Mouse (Mus musculus): ENCODE measurements around the gene Adrm1. TPM values are rescaled to one million over a fixed set of nuclear protein-coding genes. Genes with fewer than 3 reads are reported as not detected.
A peak's percentile ranks its signal among the peaks of the same experiment; 100 is the strongest.
"Not testable (repeated sequence)": the region's sequence is repeated elsewhere in the genome, so short reads cannot be mapped to it uniquely, and the experiment has no call there.

Adrm1 gene
- polyA plus RNA-seq, 1 experiment: 107 TPM

DNA sequence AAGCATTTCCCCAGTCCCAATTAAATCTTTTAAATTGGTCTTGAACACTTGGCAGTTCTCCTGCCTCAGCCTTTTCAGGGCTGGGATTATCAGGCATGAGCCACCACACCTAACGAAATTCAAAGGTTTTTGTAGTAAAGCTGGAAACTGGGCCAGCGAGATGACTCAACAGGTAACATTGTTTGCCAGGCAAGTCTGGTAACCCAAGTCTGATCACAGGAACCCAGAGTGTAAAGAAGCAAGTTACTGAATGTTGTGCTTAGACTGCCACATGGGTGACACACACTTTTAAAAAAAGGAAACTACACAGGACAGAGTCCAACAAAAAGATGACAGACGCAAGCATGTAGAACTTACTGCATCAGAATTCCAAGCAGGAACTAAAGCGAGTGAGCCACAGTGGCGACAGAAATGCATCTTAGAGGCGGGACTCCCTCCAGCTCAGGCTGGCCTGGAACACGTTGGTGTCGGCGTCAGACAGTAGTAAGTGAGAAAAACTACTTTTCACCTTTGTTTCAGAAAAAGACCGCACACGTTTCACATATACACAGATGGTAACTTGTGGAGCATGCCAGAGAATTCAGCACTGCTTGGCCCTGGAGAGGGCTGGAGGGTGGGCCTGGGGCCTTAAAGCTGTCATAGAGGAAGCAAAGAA lies 1.0 kb upstream of the Adrm1 start:
- no peaks in the 10 kb centered on the region; the same call in 1 of the 2 replicates for H3K36me3 ChIP-seq (ENCODE audit: control insufficient read depth, insufficient read depth, low read length)
- peak overlapping the region; percentile 86 for H3K27ac ChIP-seq (ENCODE audit: control insufficient read depth, insufficient read depth, low read depth, low read length)
- H3K27me3 ChIP-seq (ENCODE audit: control insufficient read depth, insufficient read depth, low read length): no peaks in the 10 kb centered on the region
- peak overlapping the region; percentile 93 for H3K4me3 ChIP-seq (ENCODE audit: control insufficient read depth, low read depth, low read length)
- peaks cover 13% of the 10 kb centered on the region for H3K4me1 ChIP-seq (ENCODE audit: control insufficient read depth, insufficient read depth, low read length)
- TF ChIP-seq POLR2A (IDR thresholded peaks at IDR 0.05; ENCODE audit: control insufficient read depth, low read depth, low read length) (0 out of 2 replicates have a peak, but pooled peaks have one; percentile 9), CTCF (IDR thresholded peaks at IDR 0.05; ENCODE audit: control insufficient read depth, insufficient read depth, insufficient replicate concordance, low read depth, low read length) (no peak)

- TF ChIP-seq CTCF (IDR thresholded peaks at IDR 0.05; ENCODE audit: control insufficient read depth, insufficient read depth, insufficient replicate concordance, low read depth, low read length) (no peak), POLR2A (IDR thresholded peaks at IDR 0.05; ENCODE audit: control insufficient read depth, low read depth, low read length) (peak; percentile 50)
- Histone ChIP-seq H3K4me1 (ENCODE audit: control insufficient read depth, insufficient read depth, low read length) (peaks cover 13% of the 10 kb centered on the region), H3K27me3 (ENCODE audit: control insufficient read depth, insufficient read depth, low read length) (no peaks in the 10 kb centered on the region), H3K36me3 (ENCODE audit: control insufficient read depth, insufficient read depth, low read length) (no peaks in the 10 kb centered on the region; the same call in 1 of the 2 replicates), H3K27ac (ENCODE audit: control insufficient read depth, insufficient read depth, low read depth, low read length) (peak overlapping the region; percentile 88), H3K4me3 (ENCODE audit: control insufficient read depth, low read depth, low read length) (peak overlapping the region; percentile 93)
These were observed 311 bp downstream of the Adrm1 start for GRCm38 (mm10) chr2:180171522-180172070.

DNA sequence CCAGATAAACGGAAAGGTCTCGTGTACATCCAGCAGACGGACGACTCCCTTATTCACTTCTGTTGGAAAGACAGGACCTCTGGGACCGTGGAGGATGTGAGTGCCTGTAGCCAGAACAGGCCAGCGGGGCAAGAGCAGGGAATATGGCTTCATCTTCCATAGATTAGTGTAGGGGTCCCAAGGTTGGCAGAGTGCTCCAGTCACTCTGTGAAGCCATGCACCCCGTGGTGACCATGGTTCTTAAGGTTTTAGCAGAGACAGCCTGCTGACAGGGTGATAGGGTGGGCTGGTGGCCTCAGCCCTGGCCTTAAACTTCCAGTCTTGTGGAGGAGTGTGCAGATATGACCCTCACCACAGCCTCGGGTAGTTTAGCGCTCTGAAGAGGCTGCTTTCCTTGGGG lies 867 bp downstream of the Adrm1 start:
- peaks cover 13% of the 10 kb centered on the region for H3K4me1 ChIP-seq (ENCODE audit: control insufficient read depth, insufficient read depth, low read length)
- peak overlapping the region; percentile 8 for H3K27ac ChIP-seq (ENCODE audit: control insufficient read depth, insufficient read depth, low read depth, low read length)
- H3K36me3 ChIP-seq (ENCODE audit: control insufficient read depth, insufficient read depth, low read length): no peaks in the 10 kb centered on the region; the same call in 1 of the 2 replicates
- no peak for TF ChIP-seq POLR2A (IDR thresholded peaks at IDR 0.05; ENCODE audit: control insufficient read depth, low read depth, low read length)
- TF ChIP-seq CTCF (IDR thresholded peaks at IDR 0.05; ENCODE audit: control insufficient read depth, insufficient read depth, insufficient replicate concordance, low read depth, low read length): no peak
- H3K27me3 ChIP-seq (ENCODE audit: control insufficient read depth, insufficient read depth, low read length): no peaks in the 10 kb centered on the region
- peak overlapping the region; percentile 93 for H3K4me3 ChIP-seq (ENCODE audit: control insufficient read depth, low read depth, low read length)

DNA sequence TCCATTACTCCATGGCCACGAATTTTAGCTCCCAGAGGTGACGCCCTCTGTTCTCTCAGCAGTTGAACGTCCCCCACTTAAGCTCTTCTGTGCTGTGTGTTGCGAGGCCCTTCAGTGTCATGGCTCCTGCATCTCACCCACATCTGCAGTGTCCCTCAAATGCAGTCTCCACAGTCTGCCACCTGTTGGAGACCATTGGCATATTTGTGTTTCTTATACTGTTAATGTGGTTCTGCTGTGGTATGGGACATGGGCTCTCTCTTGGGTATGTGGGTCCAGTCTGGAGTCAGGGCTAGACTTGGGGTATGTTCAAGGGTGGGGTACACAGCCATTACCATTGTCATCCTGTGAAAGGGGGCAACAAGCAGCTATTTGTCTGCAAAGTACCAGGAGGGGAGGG lies 1.9 kb downstream of the Adrm1 start:
- H3K4me1 ChIP-seq (ENCODE audit: control insufficient read depth, insufficient read depth, low read length): peaks cover 13% of the 10 kb centered on the region
- peak overlapping the region; percentile 93 for H3K4me3 ChIP-seq (ENCODE audit: control insufficient read depth, low read depth, low read length)
- no peaks in the 10 kb centered on the region; the same call in 1 of the 2 replicates for H3K36me3 ChIP-seq (ENCODE audit: control insufficient read depth, insufficient read depth, low read length)
- 0 out of 2 replicates have a peak, but pooled peaks have one; percentile 13 for TF ChIP-seq CTCF (IDR thresholded peaks at IDR 0.05; ENCODE audit: control insufficient read depth, insufficient read depth, insufficient replicate concordance, low read depth, low read length)
- no peak for TF ChIP-seq POLR2A (IDR thresholded peaks at IDR 0.05; ENCODE audit: control insufficient read depth, low read depth, low read length)
- no peaks in the 10 kb centered on the region for H3K27me3 ChIP-seq (ENCODE audit: control insufficient read depth, insufficient read depth, low read length)
- H3K27ac ChIP-seq (ENCODE audit: control insufficient read depth, insufficient read depth, low read depth, low read length): peak overlapping the region; percentile 59; the same call in 1 of the 2 replicates

DNA sequence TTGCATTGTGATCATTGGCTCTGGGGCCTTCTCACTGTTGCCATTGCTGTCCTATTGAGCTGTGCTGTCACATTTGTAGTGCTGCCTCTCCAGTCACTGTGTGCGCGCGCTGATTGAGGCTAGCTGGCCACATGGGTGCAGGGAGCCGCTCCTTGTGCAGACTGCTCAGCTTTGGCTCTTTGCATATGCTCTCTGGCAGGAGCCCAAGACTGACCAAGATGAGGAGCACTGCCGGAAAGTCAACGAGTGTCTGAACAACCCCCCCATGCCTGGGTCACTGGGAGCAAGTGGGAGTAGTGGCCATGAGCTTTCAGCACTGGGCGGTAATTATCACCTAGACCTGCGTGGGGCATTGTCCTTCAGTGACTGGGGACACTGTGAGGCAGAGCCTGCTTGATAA lies 2.4 kb downstream of the Adrm1 start:
- peak overlapping the region; percentile 59; the same call in 1 of the 2 replicates for H3K27ac ChIP-seq (ENCODE audit: control insufficient read depth, insufficient read depth, low read depth, low read length)
- H3K27me3 ChIP-seq (ENCODE audit: control insufficient read depth, insufficient read depth, low read length); H3K36me3 ChIP-seq (ENCODE audit: control insufficient read depth, insufficient read depth, low read length): not testable (repeated sequence)
- peak; percentile 43; the same call in 1 of the 2 replicates for TF ChIP-seq POLR2A (IDR thresholded peaks at IDR 0.05; ENCODE audit: control insufficient read depth, low read depth, low read length)
- H3K4me3 ChIP-seq (ENCODE audit: control insufficient read depth, low read depth, low read length): peak overlapping the region; percentile 20
- peaks cover 13% of the 10 kb centered on the region for H3K4me1 ChIP-seq (ENCODE audit: control insufficient read depth, insufficient read depth, low read length)

- Histone ChIP-seq H3K4me1 (ENCODE audit: control insufficient read depth, insufficient read depth, low read length) (peaks cover 13% of the 10 kb centered on the region), H3K36me3 (ENCODE audit: control insufficient read depth, insufficient read depth, low read length) (no peaks in the 10 kb centered on the region; the same call in 1 of the 2 replicates), H3K27me3 (ENCODE audit: control insufficient read depth, insufficient read depth, low read length) (no peaks in the 10 kb centered on the region), H3K4me3 (ENCODE audit: control insufficient read depth, low read depth, low read length) (peak overlapping the region; percentile 48), H3K27ac (ENCODE audit: control insufficient read depth, insufficient read depth, low read depth, low read length) (no peak overlapping the region)
- TF ChIP-seq CTCF (IDR thresholded peaks at IDR 0.05; ENCODE audit: control insufficient read depth, insufficient read depth, insufficient replicate concordance, low read depth, low read length) (no peak), POLR2A (IDR thresholded peaks at IDR 0.05; ENCODE audit: control insufficient read depth, low read depth, low read length) (no peak)
These were observed 2.8 kb downstream of the Adrm1 start for GRCm38 (mm10) chr2:180174121-180174520.

GRCm38 (mm10) chr2:180175725-180176124 lies 4.4 kb downstream of the Adrm1 start:
- TF ChIP-seq CTCF (IDR thresholded peaks at IDR 0.05; ENCODE audit: control insufficient read depth, insufficient read depth, insufficient replicate concordance, low read depth, low read length) (no peak), POLR2A (IDR thresholded peaks at IDR 0.05; ENCODE audit: control insufficient read depth, low read depth, low read length) (no peak)
- no peak overlapping the region for H3K27ac ChIP-seq (ENCODE audit: control insufficient read depth, insufficient read depth, low read depth, low read length)
- peaks cover 9% of the 10 kb centered on the region for H3K4me1 ChIP-seq (ENCODE audit: control insufficient read depth, insufficient read depth, low read length)
- H3K36me3 ChIP-seq (ENCODE audit: control insufficient read depth, insufficient read depth, low read length): no peaks in the 10 kb centered on the region; the same call in 1 of the 2 replicates
- no peaks in the 10 kb centered on the region for H3K27me3 ChIP-seq (ENCODE audit: control insufficient read depth, insufficient read depth, low read length)
- H3K4me3 ChIP-seq (ENCODE audit: control insufficient read depth, low read depth, low read length): no peak overlapping the region

Measured in testis, adult 2 months (tissue).